In the genomic region with DNA sequence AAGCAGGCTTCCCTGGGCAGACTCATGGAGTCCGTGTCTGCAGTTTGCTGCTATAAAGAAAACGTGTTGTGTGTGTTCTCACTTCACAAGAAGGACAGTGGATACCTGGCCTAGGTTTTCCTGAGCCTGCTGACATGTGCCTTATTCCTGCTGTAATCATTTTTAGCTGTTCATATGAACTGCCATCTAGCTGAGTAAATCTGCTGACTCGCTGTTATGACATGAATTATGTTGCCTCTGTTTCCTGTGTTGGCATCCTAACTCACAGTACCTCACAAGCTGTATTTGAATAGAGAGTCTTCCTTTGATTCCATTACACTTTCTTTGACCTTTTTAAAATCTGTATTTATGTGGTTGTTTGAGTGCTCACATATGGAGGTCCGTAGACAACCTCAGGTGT, we compare ENCODE assay signal across 13 mouse cellular contexts.
"Had no signal": no experiment of that assay in that cellular context is flagged by ENCODE, and none has a peak within 500 bp of the region (broad histone marks: within the 10 kb centered on the region; RNA-seq: fewer than 3 reads in every experiment).

No protein-coding gene starts in this region.

- ATAC-seq: liver, postnatal 0 days; lung, postnatal 0 days; midbrain, embryonic 16.5 days had no signal

- DNase-seq: liver, postnatal 0 days; lung, adult 2 months; lung, postnatal 14 days; lung, postnatal 36 days; midbrain, embryonic 14.5 days; retina, postnatal 1 day; right cerebral cortex, adult 18-20 months; right cerebral cortex, postnatal 25 days; right cerebral cortex, postnatal 4 days; thymus, postnatal 25 days; thymus, postnatal 4 days had no signal
